Mouse (Mus musculus) kidney, adult 2 months (tissue): ENCODE measurements around the gene Ppp6r3. TPM values are rescaled to one million over a fixed set of nuclear protein-coding genes. Genes with fewer than 3 reads are reported as not detected.
A peak's percentile ranks its signal among the peaks of the same experiment; 100 is the strongest.
"Not testable (repeated sequence)": the region's sequence is repeated elsewhere in the genome, so short reads cannot be mapped to it uniquely, and the experiment has no call there.

Source experiments
- DNase-seq: peaks from one replicate; pipeline ENCODE4 v3.0.0; 2021
- H3K27ac ChIP-seq: fragments of 200-500 bp; 2 replicates; pipeline ENCODE4 v1.5.1; 2012; ENCODE audit warnings: low read depth, low read length, control low read depth, inconsistent platforms; ENCODE audit not compliant: insufficient read depth
- H3K27me3 ChIP-seq: fragments of 200-500 bp; replicated peaks from 2 replicates; pipeline ENCODE4 v1.6.1; 2012; ENCODE audit warnings: mild to moderate bottlenecking, moderate library complexity, low read length, inconsistent platforms; ENCODE audit not compliant: control insufficient read depth, insufficient read depth
- H3K36me3 ChIP-seq: fragments of 200-500 bp; 2 replicates; pipeline ENCODE4 v1.6.1; 2012; ENCODE audit warnings: mild to moderate bottlenecking, moderate library complexity, low read length, inconsistent platforms; ENCODE audit not compliant: control insufficient read depth, insufficient read depth
- H3K4me1 ChIP-seq: fragments of 200-500 bp; 2 replicates; pipeline ENCODE4 v1.6.1; 2011; ENCODE audit warnings: low read length; ENCODE audit not compliant: control insufficient read depth, insufficient read depth
- H3K4me3 ChIP-seq: fragments of 200-500 bp; 2 replicates; pipeline ENCODE4 v1.5.1; 2011; ENCODE audit warnings: mild to moderate bottlenecking, low read depth, low read length, control low read depth; ENCODE audit not compliant: insufficient read depth
- CTCF ChIP-seq: fragments of 200-500 bp; conservative IDR thresholded peaks from 2 replicates; pipeline ENCODE4 v1.5.1; 2011; ENCODE audit warnings: low read depth, mild to moderate bottlenecking, control low read depth, low read length, moderate library complexity, mixed read lengths; ENCODE audit not compliant: insufficient read depth, insufficient read length
- POLR2A ChIP-seq: fragments of 200-500 bp; IDR thresholded peaks from one replicate; pipeline ENCODE4 v1.6.1; 2011; ENCODE audit warnings: low read depth, low read length, control low read depth
- WGBS: fragments of 180-500 bp; shearing (Covaris S2); methylation state at CpG from one replicate; pipeline ENCODE4 v1.1.7; 2018; 5-methylcytosine and 5-hydroxymethylcytosine counted together
- polyA plus RNA-seq: library from polyadenylated mRNA; depleted of rRNA; stranded (reverse); fragments of >200 nt; gene quantifications from 2 replicates; pipeline ENCODE4 v1.2.3, GENCODE M21; 2012

Gene Ppp6r3
- polyA plus RNA-seq, 1 experiment = 52.5 TPM

- no peaks in the 10 kb centered on the region for H3K27me3 ChIP-seq
- no peak overlapping the region for H3K4me3 ChIP-seq
- no peak for TF ChIP-seq POLR2A
- no peak for TF ChIP-seq CTCF
- peaks cover 2% of the 10 kb centered on the region; the same call in 1 of the 2 replicates for H3K36me3 ChIP-seq
- H3K4me1 ChIP-seq = peaks cover 24% of the 10 kb centered on the region
- no peak for DNase-seq
- H3K27ac ChIP-seq = no peak overlapping the region
- 97% methylated on average over 5 of the region's 5 CpGs for WGBS
Observed at GRCm38 (mm10) chr19:3540997-3541396, 34.6 kb downstream of the Ppp6r3 start.

GRCm38 (mm10) chr19:3540254-3540653, 35.3 kb downstream of the Ppp6r3 start:
- DNase-seq = no peak
- no peak overlapping the region for H3K27ac ChIP-seq
- no peak overlapping the region for H3K4me3 ChIP-seq
- peaks cover 23% of the 10 kb centered on the region for H3K4me1 ChIP-seq
- no peaks in the 10 kb centered on the region for H3K27me3 ChIP-seq
- H3K36me3 ChIP-seq = peaks cover 2% of the 10 kb centered on the region; the same call in 1 of the 2 replicates
- 87% methylated on average over 2 of the region's 2 CpGs for WGBS
- TF ChIP-seq POLR2A (no peak), CTCF (no peak)

DNA sequence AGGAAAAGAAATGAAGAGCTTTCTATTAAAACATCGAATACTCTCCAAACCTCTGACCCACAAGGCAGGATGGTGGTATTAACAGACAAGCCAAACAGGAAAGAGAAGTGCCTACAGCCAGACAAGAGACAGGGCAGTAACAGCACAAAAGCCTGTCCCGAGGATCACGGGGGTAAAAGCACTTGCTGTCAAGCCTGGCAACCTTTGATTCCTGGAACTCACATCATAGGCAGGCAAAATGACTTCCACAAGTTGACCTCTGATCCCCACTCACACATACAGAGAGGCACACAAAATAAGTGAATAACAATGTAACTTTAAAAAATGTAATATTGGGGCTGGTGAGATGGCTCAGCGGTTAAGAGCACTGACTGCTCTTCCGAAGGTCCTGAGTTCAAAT, 36.1 kb downstream of the Ppp6r3 start:
- Histone ChIP-seq H3K36me3 (peaks cover 2% of the 10 kb centered on the region; the same call in 1 of the 2 replicates), H3K27me3 (no peaks in the 10 kb centered on the region), H3K27ac (no peak overlapping the region), H3K4me3 (no peak overlapping the region), H3K4me1 (peaks cover 18% of the 10 kb centered on the region)
- no peak for TF ChIP-seq CTCF
- no peak for TF ChIP-seq POLR2A
- 45% methylated on average over 5 of the region's 5 CpGs for WGBS
- peak; percentile 88 for DNase-seq

GRCm38 (mm10) chr19:3537658-3538057, 37.9 kb downstream of the Ppp6r3 start:
- Histone ChIP-seq H3K4me3 (no peak overlapping the region), H3K36me3 (peaks cover 2% of the 10 kb centered on the region; the same call in 1 of the 2 replicates), H3K27me3 (no peaks in the 10 kb centered on the region), H3K27ac (no peak overlapping the region; the same call in 1 of the 2 replicates), H3K4me1 (peaks cover 20% of the 10 kb centered on the region)
- 46% methylated on average over 6 of the region's 6 CpGs for WGBS
- TF ChIP-seq POLR2A (no peak), CTCF (no peak)
- DNase-seq = no peak

- Histone ChIP-seq H3K36me3 (no peaks in the 10 kb centered on the region), H3K4me1 (peaks cover 21% of the 10 kb centered on the region), H3K27ac (no peak overlapping the region), H3K4me3 (no peak overlapping the region), H3K27me3 (no peaks in the 10 kb centered on the region)
- DNase-seq = no peak
- TF ChIP-seq CTCF (no peak), POLR2A (no peak)
- 58% methylated on average over 3 of the region's 3 CpGs for WGBS
Observed at GRCm38 (mm10) chr19:3534945-3535344, 40.6 kb downstream of the Ppp6r3 start.

DNA sequence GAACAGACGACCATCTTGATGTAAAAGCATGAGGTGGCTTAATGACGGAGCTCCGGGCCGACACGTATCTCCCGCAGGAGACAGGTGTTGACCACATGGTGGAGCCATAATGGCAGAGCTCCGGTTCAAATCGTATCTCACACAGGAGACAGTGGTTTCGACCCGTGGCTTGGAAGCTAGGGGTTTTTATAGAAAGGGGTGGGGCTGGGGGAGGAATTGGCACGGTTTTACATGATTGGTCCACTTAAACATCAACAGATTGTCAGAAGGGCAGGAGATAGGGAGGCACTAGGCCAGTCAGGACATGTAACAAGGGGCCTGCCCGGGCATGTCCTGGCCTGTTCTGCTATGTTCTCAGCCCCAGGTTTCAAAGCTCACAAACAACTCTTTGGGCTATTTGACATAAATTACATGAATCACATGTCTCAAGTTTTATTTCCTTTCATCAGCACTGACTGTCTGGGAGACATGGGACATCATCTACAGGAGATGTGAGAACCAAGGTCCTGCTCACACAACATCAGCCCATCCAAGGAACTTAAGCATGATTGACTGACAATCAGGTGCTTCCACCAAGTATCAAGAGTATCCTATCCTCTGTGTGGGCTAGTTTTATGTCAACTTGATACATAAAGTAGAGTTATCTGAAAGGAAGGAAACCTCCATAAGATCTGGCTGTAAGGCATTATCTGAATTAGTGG, 42.1 kb downstream of the Ppp6r3 start:
- H3K27ac ChIP-seq, DNase-seq, H3K27me3 ChIP-seq, H3K36me3 ChIP-seq, H3K4me3 ChIP-seq: not testable (repeated sequence)
- 89% methylated on average over 12 of the region's 12 CpGs for WGBS
- H3K4me1 ChIP-seq = peaks cover 24% of the 10 kb centered on the region

DNA sequence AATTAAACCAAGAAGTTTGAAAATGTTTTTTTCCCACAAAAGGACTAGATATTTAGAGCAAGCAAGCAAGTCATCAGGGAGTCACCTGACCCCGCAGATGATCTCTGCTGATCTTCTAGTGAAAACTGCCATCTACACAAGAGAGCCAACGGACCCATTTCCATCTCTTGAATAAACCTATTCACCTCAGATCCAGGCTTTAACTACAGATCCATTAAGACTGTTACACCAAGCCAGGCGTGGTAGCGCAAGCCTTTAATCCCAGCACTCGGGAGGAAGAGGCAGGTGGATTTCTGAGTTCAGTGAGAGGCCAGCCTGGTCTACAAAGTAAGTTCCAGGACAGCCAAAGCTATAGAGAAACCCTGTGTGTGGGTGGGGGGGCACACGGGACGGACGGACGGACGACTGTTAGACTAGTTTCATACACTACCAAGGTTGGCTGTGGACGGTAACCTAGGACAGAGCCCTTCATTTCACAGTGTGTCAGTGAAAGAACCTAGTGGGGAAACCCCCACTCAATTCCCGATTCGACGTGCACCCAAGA, 42.8 kb downstream of the Ppp6r3 start:
- H3K27ac ChIP-seq = no peak overlapping the region
- TF ChIP-seq POLR2A = no peak
- TF ChIP-seq CTCF = no peak
- no peak for DNase-seq
- WGBS = 95% methylated on average over 14 of the region's 14 CpGs
- no peaks in the 10 kb centered on the region for H3K36me3 ChIP-seq
- H3K4me3 ChIP-seq = no peak overlapping the region
- peaks cover 22% of the 10 kb centered on the region for H3K4me1 ChIP-seq
- H3K27me3 ChIP-seq = no peaks in the 10 kb centered on the region
